Mouse (Mus musculus): ENCODE data around the gene Usp2.

Gene Usp2

GRCm38 (mm10) chr9:44075996-44076763, 9.4 kb downstream of the Usp2 start:
- DNase-seq = peak; percentile 67

- peak; percentile 92 for DNase-seq
These were observed 9.9 kb downstream of the Usp2 start for GRCm38 (mm10) chr9:44076764-44077120.

- DNase-seq = no peak
These were observed 10.6 kb downstream of the Usp2 start for GRCm38 (mm10) chr9:44077266-44077910.

- peak; percentile 82 for DNase-seq
These were observed 11.4 kb downstream of the Usp2 start for GRCm38 (mm10) chr9:44078136-44078797.

- peak; percentile 97 for DNase-seq
These were observed 12.3 kb downstream of the Usp2 start for GRCm38 (mm10) chr9:44078955-44079756.

- peak; percentile 94 for DNase-seq
These were observed 13.4 kb downstream of the Usp2 start for GRCm38 (mm10) chr9:44079997-44080780.

- peak; percentile 62 for DNase-seq
These were observed 14.1 kb downstream of the Usp2 start for GRCm38 (mm10) chr9:44080953-44081352.

GRCm38 (mm10) chr9:44081581-44081980, 14.8 kb downstream of the Usp2 start:
- DNase-seq = peak; percentile 1

GRCm38 (mm10) chr9:44082266-44082665, 15.4 kb downstream of the Usp2 start:
- no peak for DNase-seq

GRCm38 (mm10) chr9:44083392-44084121, 16.7 kb downstream of the Usp2 start:
- peak; percentile 92 for DNase-seq

- DNase-seq = no peak
These were observed 17.4 kb downstream of the Usp2 start for GRCm38 (mm10) chr9:44084236-44084635.

GRCm38 (mm10) chr9:44084659-44085229, 17.9 kb downstream of the Usp2 start:
- peak; percentile 96 for DNase-seq

- peak; percentile 40 for DNase-seq
These were observed 18.5 kb downstream of the Usp2 start for GRCm38 (mm10) chr9:44085276-44085675.

- peak; percentile 87 for DNase-seq
These were observed 19.2 kb downstream of the Usp2 start for GRCm38 (mm10) chr9:44085741-44086665.

- peak; percentile 77 for DNase-seq
These were observed 20.1 kb downstream of the Usp2 start for GRCm38 (mm10) chr9:44086960-44087359.

- peak; percentile 64 for DNase-seq
These were observed 21.1 kb downstream of the Usp2 start for GRCm38 (mm10) chr9:44087761-44088455.

- DNase-seq = no peak
These were observed 22.2 kb downstream of the Usp2 start for GRCm38 (mm10) chr9:44088877-44089608.

Measured in kidney, adult 11 months (tissue).